Mouse (Mus musculus): ENCODE results near the gene Greb1.

The Greb1 gene

DNA sequence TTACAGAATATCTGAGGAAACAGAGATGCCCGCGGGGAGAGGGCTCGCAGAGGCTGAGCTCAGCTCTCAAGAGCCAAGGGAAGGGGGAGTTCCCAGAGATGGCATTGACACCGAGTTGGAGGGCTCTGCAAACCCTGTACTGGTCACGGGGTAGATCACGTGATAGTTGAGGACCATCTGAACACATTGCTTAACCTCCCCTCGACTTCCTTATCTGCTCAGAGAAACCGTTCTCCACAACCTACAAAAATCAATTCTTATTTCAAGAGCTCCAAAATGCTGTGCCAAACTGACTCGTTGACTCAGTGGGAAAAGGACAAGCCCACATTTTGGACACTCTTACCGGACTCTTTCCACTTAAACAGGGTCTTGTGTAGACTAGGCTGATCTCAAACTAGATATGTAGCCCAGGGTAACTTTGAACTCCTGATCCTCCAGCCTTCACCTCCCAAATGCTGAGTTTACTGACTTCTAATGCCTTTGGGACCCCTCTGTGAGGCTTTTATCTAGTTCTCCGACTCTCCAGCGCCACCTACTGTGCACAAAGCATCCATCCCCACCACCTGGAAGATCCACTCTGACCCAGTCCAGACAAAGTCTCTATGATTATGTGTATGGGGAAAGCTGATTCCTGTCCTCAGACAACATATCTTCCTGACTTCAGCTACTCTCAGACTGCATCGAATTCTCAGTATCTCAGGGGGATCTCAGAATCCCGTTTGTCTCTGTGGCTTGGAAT is 166.4 kb downstream of the Greb1 start:
- in situ Hi-C loops (cut with MboI), result loop anchor here (10.0 kb wide), 1 partner anchor 69 kb away; no protein-coding TSS in a partner anchor

DNA sequence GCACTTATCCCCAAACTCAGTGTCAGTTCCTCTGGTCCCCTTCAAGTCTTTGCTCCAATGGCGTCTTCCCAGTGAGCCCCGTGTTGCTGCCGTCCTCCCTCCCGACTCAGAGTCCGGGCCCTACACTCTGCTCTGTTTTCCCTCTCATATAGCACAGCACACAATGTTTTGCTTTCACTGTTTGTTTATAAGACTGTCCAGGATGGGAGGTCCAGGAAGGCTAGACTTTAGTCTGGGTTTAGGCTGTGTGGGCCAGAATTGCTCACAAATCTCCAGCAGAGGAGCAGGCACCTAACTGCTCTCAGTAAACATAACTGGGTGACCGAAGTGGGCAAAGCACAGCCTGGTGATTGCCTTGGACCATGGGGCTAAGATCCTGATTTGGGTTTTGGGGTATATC is 167.5 kb downstream of the Greb1 start:
- in situ Hi-C loops (cut with MboI), result loop anchor here (10.0 kb wide), 1 partner anchor 68 kb away; no protein-coding TSS in a partner anchor

DNA sequence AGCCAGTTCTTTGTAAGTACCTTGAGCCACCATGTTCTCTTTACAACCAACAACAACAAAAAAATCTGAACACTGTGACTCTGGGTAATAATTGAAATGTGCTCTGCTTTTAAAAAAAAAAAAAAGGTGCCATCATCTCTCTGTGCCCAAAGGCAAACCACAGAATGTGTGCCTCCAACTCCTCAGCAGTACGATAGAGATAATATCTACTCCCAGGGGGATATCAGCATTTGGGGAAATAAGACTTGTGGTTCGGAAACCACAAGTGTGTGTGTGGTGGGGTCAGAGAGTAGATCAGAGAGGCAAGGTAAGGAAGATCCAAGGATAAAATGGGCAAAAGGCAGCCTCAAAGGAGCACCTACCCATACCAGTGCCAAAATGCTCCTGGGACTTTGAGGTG is 169.3 kb downstream of the Greb1 start:
- in situ Hi-C loops (cut with MboI), result loop anchor here (10.0 kb wide), 1 partner anchor 67 kb away; no protein-coding TSS in a partner anchor

DNA sequence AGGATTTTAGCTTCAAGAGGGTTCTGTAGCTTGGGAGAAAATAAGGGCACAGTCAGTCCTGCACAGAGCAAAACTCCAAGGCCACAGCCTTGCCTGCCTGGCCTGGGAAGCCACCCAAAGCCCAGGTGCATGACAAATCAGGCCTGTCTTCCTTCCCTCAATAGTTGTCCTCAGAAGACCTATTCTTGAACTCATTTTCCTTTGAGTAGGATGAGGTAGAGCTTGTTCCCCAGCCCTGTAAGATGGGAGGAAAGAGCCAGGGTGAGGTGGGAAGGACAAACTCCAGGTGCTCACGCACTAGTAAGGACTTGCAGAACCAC is 169.9 kb downstream of the Greb1 start:
- in situ Hi-C loops (cut with MboI), result loop anchor here (10.0 kb wide), 1 partner anchor 66 kb away; no protein-coding TSS in a partner anchor

DNA sequence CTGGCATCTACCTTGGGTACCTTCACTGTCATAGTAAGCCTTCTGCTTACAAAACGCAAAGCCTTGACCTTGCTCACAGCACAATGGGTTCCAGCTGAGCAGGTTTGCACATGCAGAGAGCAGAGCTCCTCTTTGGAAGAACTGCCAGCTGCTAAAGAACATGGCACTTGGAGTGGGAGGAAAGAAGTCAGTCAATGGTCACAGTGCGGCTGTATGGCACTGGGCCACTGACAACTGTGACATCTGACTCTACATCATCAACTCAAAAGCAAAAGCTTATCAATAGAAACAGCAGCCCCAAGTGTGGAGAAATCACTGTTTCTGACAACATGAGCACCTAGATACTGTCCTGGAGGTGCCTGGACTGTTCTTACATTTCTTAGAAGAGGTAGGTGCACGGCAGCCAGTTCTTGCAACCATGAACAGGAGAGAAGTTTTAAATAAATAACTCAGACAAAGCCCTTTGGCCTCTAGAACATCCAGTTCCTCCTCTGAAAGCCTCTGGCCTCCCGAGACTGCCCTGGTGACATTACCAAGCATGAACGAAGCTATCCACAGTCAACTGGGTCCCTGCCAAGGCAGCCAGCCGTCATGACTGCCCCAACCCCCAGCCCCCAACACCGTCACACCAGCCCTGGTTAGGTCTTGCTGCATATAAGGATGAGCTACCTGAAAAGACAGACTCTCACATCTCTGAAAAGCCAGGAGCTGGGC is 170.4 kb downstream of the Greb1 start:
- in situ Hi-C loops (cut with MboI), result loop anchor here (10.0 kb wide), 1 partner anchor 66 kb away; no protein-coding TSS in a partner anchor
